Mouse (Mus musculus): ENCODE results near the gene Fam104a. TPM values are rescaled to one million over a fixed set of nuclear protein-coding genes. Genes with fewer than 3 reads are reported as not detected.

Fam104a gene
- polyA plus RNA-seq, 1 experiment from 2014 or later = 42.9 TPM

DNA sequence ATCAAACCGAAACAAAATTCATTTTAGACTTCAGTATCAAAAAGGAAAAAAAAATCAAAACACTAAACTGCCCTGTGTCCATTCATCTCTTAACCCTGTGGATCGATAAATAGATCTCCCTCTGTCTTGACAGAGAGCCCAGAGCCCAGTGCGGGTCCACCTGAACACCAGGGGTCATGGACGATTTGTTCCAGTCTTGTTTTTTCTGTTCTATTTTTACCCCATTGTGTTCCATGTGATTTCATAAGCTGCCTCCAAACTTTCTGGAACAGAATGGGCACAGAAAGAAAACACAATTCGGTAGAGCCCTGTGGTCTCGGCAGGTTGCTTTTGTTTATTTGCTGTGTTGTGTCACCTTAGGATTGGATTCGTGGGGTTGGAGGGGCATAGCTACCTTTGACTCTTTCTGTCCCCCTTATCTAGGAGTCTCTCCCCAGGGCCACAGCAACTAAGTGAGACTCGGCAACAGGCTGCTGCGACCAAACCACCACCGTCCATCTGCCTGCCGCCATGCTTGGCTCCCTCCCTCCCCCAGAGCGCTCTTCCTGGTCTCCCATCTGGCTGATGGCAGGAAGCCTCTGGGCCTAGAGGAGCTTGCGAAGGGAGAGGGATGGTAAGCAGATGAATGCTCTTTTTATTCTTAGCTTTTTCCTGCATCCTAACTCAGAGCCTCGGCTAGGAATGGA is 38.6 kb upstream of the Fam104a start:
- Histone ChIP-seq H3K27ac (replicated peaks; ENCODE audit: low read depth, low read length) (no peak overlapping the region), H3K27me3 (ENCODE audit: control insufficient read depth, insufficient read depth, low read length) (no peaks in the 10 kb centered on the region), H3K4me1 (ENCODE audit: control insufficient read depth, insufficient read depth, low read length) (no peaks in the 10 kb centered on the region), H3K9ac (replicated peaks; ENCODE audit: low read length) (no peak overlapping the region), H3K9me3 (ENCODE audit: control insufficient read depth, low read length) (no peaks in the 10 kb centered on the region), H3K4me3 (replicated peaks; ENCODE audit: low read depth, low read length) (no peak overlapping the region), H3K36me3 (ENCODE audit: control insufficient read depth, insufficient read depth, low read length) (peaks cover 16% of the 10 kb centered on the region), H3K4me2 (ENCODE audit: low read length) (no peak overlapping the region)
- ATAC-seq (ENCODE audit: low FRiP score, low TSS enrichment) = no peak
- DNase-seq = no peak
- WGBS = 75% methylated on average over 14 of the region's 14 CpGs

DNA sequence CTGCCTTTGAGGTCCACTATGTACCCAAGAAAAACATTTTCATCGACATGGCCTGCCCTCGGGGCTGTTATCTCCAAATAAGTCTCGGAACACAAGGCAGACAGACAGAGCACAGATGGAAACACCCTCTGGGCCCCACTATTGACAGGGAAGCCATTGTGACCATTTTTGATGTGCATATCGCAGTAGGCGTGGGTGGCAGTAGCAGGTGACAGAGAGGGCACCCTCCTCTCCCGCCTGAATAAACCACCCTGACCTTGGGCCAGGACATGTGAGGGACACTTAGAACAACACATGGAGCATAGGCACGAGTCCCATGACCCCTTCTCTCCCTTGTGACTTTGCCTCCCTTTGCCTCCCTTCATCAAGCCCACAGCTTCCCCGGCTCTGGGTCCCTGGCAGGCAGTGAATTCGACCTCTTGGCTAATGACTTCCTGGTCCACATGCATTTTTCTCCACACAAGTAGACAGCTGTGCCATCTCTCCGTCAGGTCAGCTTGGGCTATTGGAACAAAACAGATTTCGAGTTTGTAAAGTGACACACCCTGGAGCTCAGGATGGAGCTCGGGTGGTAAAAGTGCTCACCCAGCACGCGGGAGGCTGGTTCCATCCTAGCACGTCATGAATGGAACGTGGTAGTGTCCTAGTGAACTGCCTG is 33.9 kb upstream of the Fam104a start:
- Histone ChIP-seq H3K27me3 (ENCODE audit: control insufficient read depth, insufficient read depth, low read length) (no peaks in the 10 kb centered on the region), H3K4me2 (ENCODE audit: low read length) (no peak overlapping the region), H3K9ac (replicated peaks; ENCODE audit: low read length) (no peak overlapping the region), H3K36me3 (ENCODE audit: control insufficient read depth, insufficient read depth, low read length) (no peaks in the 10 kb centered on the region), H3K4me1 (ENCODE audit: control insufficient read depth, insufficient read depth, low read length) (no peaks in the 10 kb centered on the region), H3K9me3 (ENCODE audit: control insufficient read depth, low read length) (no peaks in the 10 kb centered on the region), H3K4me3 (replicated peaks; ENCODE audit: low read depth, low read length) (no peak overlapping the region), H3K27ac (replicated peaks; ENCODE audit: low read depth, low read length) (no peak overlapping the region)
- 72% methylated on average over 16 of the region's 16 CpGs for WGBS
- DNase-seq (no peak), ATAC-seq (ENCODE audit: low FRiP score, low TSS enrichment) (no peak)

GRCm38 (mm10) chr11:113716132-113716531 is 32.2 kb upstream of the Fam104a start:
- WGBS = 92% methylated on average over 2 of the region's 2 CpGs
- Histone ChIP-seq H3K4me2 (ENCODE audit: low read length) (no peak overlapping the region), H3K4me1 (ENCODE audit: control insufficient read depth, insufficient read depth, low read length) (peaks cover under 1% of the 10 kb centered on the region; the same call in 1 of the 2 replicates), H3K4me3 (replicated peaks; ENCODE audit: low read depth, low read length) (no peak overlapping the region), H3K9me3 (ENCODE audit: control insufficient read depth, low read length) (no peaks in the 10 kb centered on the region), H3K27me3 (ENCODE audit: control insufficient read depth, insufficient read depth, low read length) (no peaks in the 10 kb centered on the region), H3K9ac (replicated peaks; ENCODE audit: low read length) (no peak overlapping the region), H3K36me3 (ENCODE audit: control insufficient read depth, insufficient read depth, low read length) (no peaks in the 10 kb centered on the region), H3K27ac (replicated peaks; ENCODE audit: low read depth, low read length) (no peak overlapping the region)
- no peak for DNase-seq
- no peak for ATAC-seq (ENCODE audit: low FRiP score, low TSS enrichment)

GRCm38 (mm10) chr11:113715078-113715674 is 31.2 kb upstream of the Fam104a start:
- WGBS = 71% methylated on average over 7 of the region's 7 CpGs

GRCm38 (mm10) chr11:113711061-113711460 is 27.1 kb upstream of the Fam104a start:
- Histone ChIP-seq H3K27me3 (ENCODE audit: control insufficient read depth, insufficient read depth, low read length) (no peaks in the 10 kb centered on the region), H3K27ac (replicated peaks; ENCODE audit: low read depth, low read length) (no peak overlapping the region; the same call in 1 of the 2 replicates), H3K36me3 (ENCODE audit: control insufficient read depth, insufficient read depth, low read length) (0 out of 2 replicates have a peak, but pooled peaks cover 3% of the 10 kb centered on the region), H3K4me2 (ENCODE audit: low read length) (no peak overlapping the region), H3K9me3 (ENCODE audit: control insufficient read depth, low read length) (no peaks in the 10 kb centered on the region), H3K9ac (replicated peaks; ENCODE audit: low read length) (no peak overlapping the region), H3K4me3 (replicated peaks; ENCODE audit: low read depth, low read length) (no peak overlapping the region), H3K4me1 (ENCODE audit: control insufficient read depth, insufficient read depth, low read length) (peaks cover 22% of the 10 kb centered on the region)
- no peak for ATAC-seq (ENCODE audit: low FRiP score, low TSS enrichment)
- WGBS = 38% methylated on average over 1 of the region's 1 CpGs
- no peak for DNase-seq

More at GRCm38 (mm10) chr11:113715078-113715674, 31.2 kb upstream of the Fam104a start:
- no peak for ATAC-seq (ENCODE audit: low FRiP score, low TSS enrichment)
- Histone ChIP-seq H3K4me1 (ENCODE audit: control insufficient read depth, insufficient read depth, low read length) (peaks cover 10% of the 10 kb centered on the region), H3K9me3 (ENCODE audit: control insufficient read depth, low read length) (no peaks in the 10 kb centered on the region), H3K4me2 (ENCODE audit: low read length) (no peak overlapping the region), H3K27me3 (ENCODE audit: control insufficient read depth, insufficient read depth, low read length) (no peaks in the 10 kb centered on the region), H3K9ac (replicated peaks; ENCODE audit: low read length) (no peak overlapping the region), H3K4me3 (replicated peaks; ENCODE audit: low read depth, low read length) (no peak overlapping the region), H3K36me3 (ENCODE audit: control insufficient read depth, insufficient read depth, low read length) (no peaks in the 10 kb centered on the region), H3K27ac (replicated peaks; ENCODE audit: low read depth, low read length) (no peak overlapping the region)
- DNase-seq = no peak

DNA sequence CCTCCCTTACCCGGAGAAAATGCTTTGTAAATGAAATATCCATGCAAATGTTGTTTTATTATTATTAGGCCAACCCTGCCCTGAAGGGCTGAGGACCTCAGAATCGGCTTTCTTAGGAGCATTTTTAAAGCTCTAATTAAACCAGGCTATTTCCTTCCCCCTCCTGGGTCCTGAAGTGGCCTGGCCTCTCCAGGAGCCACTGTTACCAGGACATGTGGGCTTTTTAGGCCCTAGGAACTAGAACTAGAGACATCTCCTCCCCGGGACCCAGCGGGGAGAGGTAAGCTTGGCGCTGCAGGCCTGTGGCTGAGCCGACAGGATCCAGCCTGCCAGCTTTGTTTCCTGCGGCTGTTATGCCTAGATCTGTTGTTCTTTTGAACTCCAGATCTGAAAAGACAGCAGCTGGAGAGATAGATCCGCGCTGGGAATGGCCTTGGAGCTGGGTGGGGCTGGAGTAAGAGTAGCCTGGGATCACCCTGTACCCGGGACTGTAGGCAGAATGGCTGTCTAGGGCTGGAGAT is 26.4 kb upstream of the Fam104a start:
- Histone ChIP-seq H3K9me3 (ENCODE audit: control insufficient read depth, low read length) (no peaks in the 10 kb centered on the region), H3K4me3 (replicated peaks; ENCODE audit: low read depth, low read length) (no peak overlapping the region), H3K27me3 (ENCODE audit: control insufficient read depth, insufficient read depth, low read length) (no peaks in the 10 kb centered on the region), H3K9ac (replicated peaks; ENCODE audit: low read length) (peak overlapping the region; percentile 32; the same call in 1 of the 2 replicates), H3K36me3 (ENCODE audit: control insufficient read depth, insufficient read depth, low read length) (0 out of 2 replicates have a peak, but pooled peaks cover 3% of the 10 kb centered on the region), H3K27ac (replicated peaks; ENCODE audit: low read depth, low read length) (peak overlapping the region; percentile 70), H3K4me2 (ENCODE audit: low read length) (no peak overlapping the region; the same call in 1 of the 2 replicates), H3K4me1 (ENCODE audit: control insufficient read depth, insufficient read depth, low read length) (peaks cover 22% of the 10 kb centered on the region)
- peak; percentile 80 for DNase-seq
- ATAC-seq (ENCODE audit: low FRiP score, low TSS enrichment) = peak; percentile 40; the same call in 1 of the 2 replicates
- WGBS = under 1% methylated on average over 10 of the region's 10 CpGs

GRCm38 (mm10) chr11:113709731-113710256 is 25.8 kb upstream of the Fam104a start, which contains the start of gene Cpsf4l:
Gene Cpsf4l (minus strand): TSS chr11:113710017.
- no peak within 1 kb of the TSS for H3K4me3 ChIP-seq (replicated peaks; ENCODE audit: low read depth, low read length)
- H3K9me3 ChIP-seq (ENCODE audit: control insufficient read depth, low read length) = no peaks in the 10 kb centered on the region
- DNase-seq = peak; percentile 62
- H3K27me3 ChIP-seq (ENCODE audit: control insufficient read depth, insufficient read depth, low read length) = no peaks in the 10 kb centered on the region
- H3K27ac ChIP-seq (replicated peaks; ENCODE audit: low read depth, low read length) = peak within 1 kb of the TSS; percentile 70
- H3K4me2 ChIP-seq (ENCODE audit: low read length) = peak within 1 kb of the TSS; percentile 12; the same call in 1 of the 2 replicates
- ATAC-seq (ENCODE audit: low FRiP score, low TSS enrichment) = peak; percentile 51; the same call in 1 of the 2 replicates
- 2% methylated on average over 11 of the region's 11 CpGs for WGBS
- H3K36me3 ChIP-seq (ENCODE audit: control insufficient read depth, insufficient read depth, low read length) = 0 out of 2 replicates have a peak, but pooled peaks cover 3% of the 10 kb centered on the region
- H3K4me1 ChIP-seq (ENCODE audit: control insufficient read depth, insufficient read depth, low read length) = peaks cover 22% of the 10 kb centered on the region
- H3K9ac ChIP-seq (replicated peaks; ENCODE audit: low read length) = peak within 1 kb of the TSS; percentile 32; the same call in 1 of the 2 replicates

GRCm38 (mm10) chr11:113709272-113709671 is 25.3 kb upstream of the Fam104a start:
- H3K4me1 ChIP-seq (ENCODE audit: control insufficient read depth, insufficient read depth, low read length) = peaks cover 22% of the 10 kb centered on the region
- H3K27ac ChIP-seq (replicated peaks; ENCODE audit: low read depth, low read length) = 0 out of 2 replicates have a peak overlapping the region, but pooled peaks have one; percentile 70
- H3K27me3 ChIP-seq (ENCODE audit: control insufficient read depth, insufficient read depth, low read length) = no peaks in the 10 kb centered on the region
- H3K4me2 ChIP-seq (ENCODE audit: low read length) = 0 out of 2 replicates have a peak overlapping the region, but pooled peaks have one; percentile 12
- 0 out of 2 replicates have a peak overlapping the region, but pooled peaks have one; percentile 12 for H3K9ac ChIP-seq (replicated peaks; ENCODE audit: low read length)
- ATAC-seq (ENCODE audit: low FRiP score, low TSS enrichment) (peak; percentile 31; the same call in 1 of the 2 replicates), DNase-seq (no peak)
- 12% methylated on average over 15 of the region's 15 CpGs for WGBS
- H3K4me3 ChIP-seq (replicated peaks; ENCODE audit: low read depth, low read length) = no peak overlapping the region
- H3K9me3 ChIP-seq (ENCODE audit: control insufficient read depth, low read length) = no peaks in the 10 kb centered on the region
- H3K36me3 ChIP-seq (ENCODE audit: control insufficient read depth, insufficient read depth, low read length) = 0 out of 2 replicates have a peak, but pooled peaks cover 3% of the 10 kb centered on the region

Data from midbrain, embryonic 14.5 days (tissue).